Mouse (Mus musculus) kidney, postnatal 25 days (tissue): ENCODE results near the gene C2cd2l.
"Not testable (repeated sequence)": the region's sequence is repeated elsewhere in the genome, so short reads cannot be mapped to it uniquely, and the experiment has no call there.

Source experiments
- DNase-seq, 2 experiments: peaks; one replicate each; pipeline ENCODE4 v3.0.0; 2021; ENCODE audit warnings: mixed read lengths in 2 of 2

Gene C2cd2l

GRCm38 (mm10) chr9:44311136-44312134, 8.7 kb downstream of the C2cd2l start:
- DNase-seq, result peak; percentile 61 to 80

DNA sequence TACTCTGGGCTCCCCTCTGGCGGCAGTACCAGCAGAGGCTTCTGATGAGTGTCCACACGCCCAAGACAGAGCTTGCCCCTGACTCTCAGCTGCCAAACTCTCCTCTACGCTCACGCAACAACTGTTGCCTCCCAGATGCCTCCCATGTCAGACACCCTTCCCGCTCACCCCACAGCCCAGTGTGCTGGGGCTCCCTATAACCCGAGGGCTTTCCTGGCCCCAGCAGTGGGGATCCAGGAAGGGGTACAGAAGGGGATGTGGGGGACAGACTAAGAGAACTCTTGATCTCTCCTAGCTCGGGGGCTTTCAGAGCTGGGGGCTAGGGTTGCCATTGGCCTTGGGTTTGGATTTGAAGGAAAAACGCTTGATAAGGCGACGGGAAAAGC, 9.3 kb downstream of the C2cd2l start:
- DNase-seq, result no peak

- no peak for DNase-seq
Measured at GRCm38 (mm10) chr9:44309756-44310155, 10.3 kb downstream of the C2cd2l start.

- DNase-seq, result peak in 1 of 2 experiments; percentile 37
Measured at GRCm38 (mm10) chr9:44307248-44307647, 12.8 kb downstream of the C2cd2l start.

DNA sequence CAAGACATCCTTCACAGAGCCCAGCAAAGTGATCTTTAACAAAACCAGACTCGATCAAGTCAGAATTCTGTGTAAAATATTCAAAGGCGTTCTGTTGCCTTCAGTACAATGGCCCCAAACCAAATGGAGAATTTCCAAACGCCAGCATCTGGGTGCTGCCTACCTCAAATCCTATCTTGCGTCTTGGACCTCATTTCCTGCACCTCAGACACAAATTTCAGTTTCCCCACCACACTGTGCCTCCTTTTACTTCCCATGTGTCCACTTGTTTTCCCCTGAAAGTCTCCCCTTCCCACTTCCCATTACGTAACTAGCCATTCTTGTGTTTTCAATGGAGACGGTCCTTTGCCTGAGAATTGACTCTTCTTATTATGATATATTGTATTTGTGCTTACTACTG, 13.6 kb downstream of the C2cd2l start:
- DNase-seq, result no peak

- DNase-seq, result peak; percentile 98 to 100
Measured at GRCm38 (mm10) chr9:44305466-44306079, 14.5 kb downstream of the C2cd2l start, which contains the start of gene Hinfp. TSS of gene Hinfp (minus strand) at chr9:44305671.

DNA sequence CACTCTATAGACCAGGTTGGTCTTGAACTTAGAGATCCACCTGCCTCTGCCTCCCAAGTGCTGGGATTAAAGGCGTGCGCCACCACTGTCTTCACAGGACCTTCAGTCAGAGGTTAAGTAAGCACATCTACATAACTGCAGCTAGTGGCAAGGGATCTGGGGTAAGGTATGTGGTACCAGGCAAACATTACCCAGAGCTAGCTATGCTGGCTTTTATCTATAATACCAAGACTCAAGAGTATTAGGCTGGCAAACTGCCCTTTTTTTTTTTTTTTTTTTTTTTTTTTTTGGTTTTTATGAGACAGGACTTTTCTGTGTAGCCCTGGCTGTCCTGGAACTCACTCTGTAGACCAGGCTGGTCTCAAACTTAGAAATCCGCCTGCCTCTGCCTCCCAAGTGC, 20.1 kb downstream of the C2cd2l start:
- DNase-seq, result not testable (repeated sequence)

DNA sequence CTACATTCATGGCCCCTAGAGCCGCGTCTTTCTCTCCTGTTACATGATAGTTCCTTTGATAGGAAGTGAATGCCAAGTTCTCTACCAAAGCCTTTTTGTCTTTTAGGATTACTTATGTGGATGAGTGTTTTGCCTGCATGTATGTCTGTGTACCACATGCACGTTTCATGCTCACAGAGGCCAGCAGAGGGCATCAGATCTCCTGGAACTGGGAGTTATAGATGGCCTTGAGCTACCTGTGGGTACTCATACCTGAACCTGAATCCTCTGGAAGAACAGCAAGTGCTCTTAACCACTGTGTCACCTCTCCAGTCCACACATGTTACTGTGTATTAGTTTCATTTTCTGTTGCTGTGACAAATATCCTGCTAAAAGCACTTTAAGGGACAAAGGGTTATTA, 27.6 kb downstream of the C2cd2l start:
- DNase-seq, result peak; percentile 71 to 78

DNA sequence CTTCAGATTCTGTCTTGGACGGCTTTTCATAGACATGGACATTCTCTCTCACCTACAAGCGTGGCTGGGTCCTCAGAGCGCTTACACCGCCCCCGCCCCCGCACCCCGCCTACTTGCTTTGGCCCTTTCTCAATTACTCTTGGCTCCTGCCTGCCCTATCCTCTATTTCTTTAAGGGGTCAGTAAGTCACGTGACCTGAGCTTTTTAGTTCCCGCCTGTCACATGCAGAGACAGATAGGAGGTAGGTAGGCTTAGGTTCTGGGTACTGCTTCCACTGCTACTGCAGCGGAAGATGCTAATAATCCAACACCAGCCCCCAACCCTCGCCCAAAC, 31.2 kb downstream of the C2cd2l start:
- DNase-seq, result no peak

DNA sequence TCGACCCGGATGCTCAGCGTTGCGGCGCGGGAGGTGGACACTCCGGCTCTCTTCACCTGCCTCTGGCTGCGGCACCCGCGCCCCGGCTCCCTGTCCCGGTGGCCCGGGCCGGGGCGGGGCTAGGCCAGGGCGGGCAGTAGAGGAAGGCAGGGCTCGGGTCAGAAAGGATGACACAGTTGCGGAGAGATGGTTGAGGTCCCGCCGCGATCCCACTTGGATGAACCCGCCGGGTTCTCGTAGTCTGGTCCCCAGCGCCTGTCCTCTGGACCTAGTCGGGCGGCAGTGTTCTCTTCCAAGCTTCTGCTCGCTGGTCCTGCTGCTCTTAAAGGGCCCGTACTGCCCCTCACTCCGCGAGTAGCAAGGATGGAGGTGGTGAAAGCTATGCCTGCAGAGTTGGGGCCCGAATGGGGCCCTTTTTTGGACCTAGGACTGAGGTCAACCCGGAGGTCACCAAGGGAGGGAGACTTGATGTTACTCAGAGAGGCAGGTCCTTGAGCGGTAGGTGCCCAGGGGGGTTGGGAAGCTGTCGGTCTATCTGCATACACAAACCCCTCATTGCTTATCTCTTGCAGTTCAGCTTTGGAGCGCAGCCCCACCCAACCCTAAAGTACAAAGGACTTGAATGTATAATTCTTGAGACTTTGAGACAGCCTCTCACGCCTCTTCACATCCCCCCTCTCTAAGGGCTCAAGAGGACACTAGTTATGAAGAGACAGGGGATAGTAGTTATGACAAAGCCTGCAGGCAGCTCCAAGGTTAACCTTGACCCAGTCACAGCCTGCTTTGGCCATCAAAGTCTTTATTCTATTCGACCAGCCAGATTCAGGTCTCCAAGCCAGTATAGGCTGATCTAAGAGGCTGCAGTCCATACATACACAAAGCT, 31.8 kb downstream of the C2cd2l start, which contains the start of gene Abcg4:
TSS of gene Abcg4 (minus strand) at position 540 of the 883 bp plus-strand sequence.
- no peak for DNase-seq

GRCm38 (mm10) chr9:44287401-44288075, 32.5 kb downstream of the C2cd2l start:
- no peak for DNase-seq

- DNase-seq, result no peak
Measured at GRCm38 (mm10) chr9:44287003-44287400, 33.1 kb downstream of the C2cd2l start.

DNA sequence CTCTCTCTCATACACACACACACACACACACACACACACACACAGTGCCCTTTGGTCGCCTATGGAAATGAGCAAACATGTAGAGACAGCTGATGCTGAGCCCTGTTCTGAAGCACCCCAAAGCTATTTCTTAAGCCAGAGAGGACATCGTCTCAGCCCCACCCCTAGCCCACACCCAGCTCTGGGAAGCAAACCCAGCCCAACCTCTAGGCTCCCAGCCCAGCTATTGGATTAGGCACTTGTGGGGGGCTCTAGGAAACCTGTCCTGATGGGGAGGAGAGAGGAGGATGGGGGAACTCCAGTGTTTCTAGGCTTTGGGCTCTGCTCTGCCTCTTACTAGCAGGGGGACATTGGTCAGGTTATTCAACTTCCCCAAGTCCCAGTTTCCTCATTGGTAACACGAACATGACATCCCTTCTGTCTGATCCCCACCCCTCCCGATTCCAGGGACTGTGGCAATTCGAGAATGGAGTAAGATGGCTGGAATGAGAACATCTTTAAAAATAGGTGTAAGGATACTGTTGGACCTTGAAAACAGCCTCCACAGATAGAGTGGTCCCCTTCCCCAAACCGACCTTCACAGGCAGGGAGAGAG, 33.7 kb downstream of the C2cd2l start:
- no peak for DNase-seq

GRCm38 (mm10) chr9:44283183-44283582, 36.9 kb downstream of the C2cd2l start:
- DNase-seq, result no peak

GRCm38 (mm10) chr9:44269973-44270372, 50.1 kb downstream of the C2cd2l start:
- DNase-seq, result no peak

GRCm38 (mm10) chr9:44269077-44269476, 51.0 kb downstream of the C2cd2l start:
- DNase-seq, result peak in 1 of 2 experiments; percentile 71

GRCm38 (mm10) chr9:44268432-44268831, 51.7 kb downstream of the C2cd2l start, which contains the start of gene Nlrx1:
TSS of gene Nlrx1 (minus strand) at chr9:44268599.
- DNase-seq, result no peak

DNA sequence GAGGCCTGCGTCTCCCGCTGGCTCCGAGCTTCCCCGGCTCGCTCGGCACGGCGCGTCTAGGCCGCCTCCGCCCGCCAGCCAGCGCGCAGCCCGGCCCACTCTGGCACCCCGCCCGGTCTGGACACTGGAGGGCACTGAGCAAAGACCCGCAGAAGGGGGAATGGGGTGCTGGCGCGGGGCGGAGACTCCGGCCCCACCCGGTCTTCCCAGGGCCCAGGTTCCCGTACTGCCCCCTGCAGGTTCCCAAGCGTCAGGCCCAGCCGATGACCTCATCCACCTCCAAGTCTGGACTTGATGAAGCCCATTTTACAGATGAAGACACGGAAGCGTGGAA, 52.1 kb downstream of the C2cd2l start:
- peak; percentile 95 to 97 for DNase-seq

DNA sequence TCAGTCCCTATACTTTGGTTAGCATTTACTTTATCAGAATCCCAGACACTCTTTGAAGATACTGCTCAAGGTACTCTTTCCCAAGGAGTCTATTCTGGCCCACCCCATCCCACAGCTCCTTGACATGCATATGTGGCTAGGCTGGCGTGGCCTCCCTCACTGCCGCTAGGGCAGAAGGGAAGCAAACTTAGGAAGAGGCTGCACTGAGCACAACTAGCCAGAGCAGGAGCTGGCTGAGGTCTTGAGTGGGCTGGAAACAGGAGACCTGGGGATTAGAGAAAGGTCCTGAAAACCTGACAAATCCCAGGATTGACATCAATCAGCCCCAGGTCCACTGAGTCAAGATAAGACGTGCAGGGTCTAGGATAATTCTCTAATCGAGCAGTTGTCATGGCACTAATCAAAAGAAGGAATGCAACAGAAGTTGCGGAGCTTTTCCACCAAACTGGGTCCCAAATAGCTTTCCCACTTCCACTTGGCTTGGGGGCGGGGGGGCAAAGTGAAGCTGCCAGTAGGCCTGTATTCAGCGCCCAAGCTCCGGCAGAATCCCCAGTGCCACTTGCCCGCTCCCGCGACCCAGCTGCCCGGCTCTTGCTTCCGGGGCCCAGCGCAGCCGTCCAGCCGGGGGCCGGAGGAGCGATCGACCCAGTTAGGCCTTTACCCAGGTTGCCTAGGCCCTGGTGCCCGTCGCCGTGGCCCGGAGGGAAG, 52.6 kb downstream of the C2cd2l start:
- DNase-seq, result peak; percentile 44 to 61

GRCm38 (mm10) chr9:44266478-44267226, 53.4 kb downstream of the C2cd2l start:
- no peak for DNase-seq
